Mouse (Mus musculus) lung, postnatal 10 days (tissue): ENCODE results near the gene Leng1.
"Not testable (repeated sequence)": the region's sequence is repeated elsewhere in the genome, so short reads cannot be mapped to it uniquely, and the experiment has no call there.

Experiments
- DNase-seq: peaks from one replicate; pipeline ENCODE4 v3.0.0; 2021

Leng1 gene

GRCm38 (mm10) chr7:3665215-3666114, at the start of gene Leng1:
Gene Leng1, minus strand, starts transcription at chr7:3665840.
- DNase-seq, result peak; percentile 99

GRCm38 (mm10) chr7:3715249-3715648, 49.6 kb upstream of the Leng1 start:
- DNase-seq, result no peak

- DNase-seq, result no peak
Measured at GRCm38 (mm10) chr7:3712264-3712942, 46.8 kb upstream of the Leng1 start.

- DNase-seq, result no peak
Measured at GRCm38 (mm10) chr7:3709000-3709399, 43.4 kb upstream of the Leng1 start.

- DNase-seq, result not testable (repeated sequence)
Measured at GRCm38 (mm10) chr7:3708447-3708980, 42.9 kb upstream of the Leng1 start.

- no peak for DNase-seq
Measured at GRCm38 (mm10) chr7:3707568-3708413, 42.2 kb upstream of the Leng1 start.

- DNase-seq, result no peak
Measured at GRCm38 (mm10) chr7:3707027-3707426, 41.4 kb upstream of the Leng1 start.

GRCm38 (mm10) chr7:3706343-3706934, 40.8 kb upstream of the Leng1 start:
- DNase-seq, result peak; percentile 11

GRCm38 (mm10) chr7:3705911-3706310, 40.3 kb upstream of the Leng1 start:
- DNase-seq, result no peak

- DNase-seq, result not testable (repeated sequence)
Measured at GRCm38 (mm10) chr7:3705461-3705860, 39.8 kb upstream of the Leng1 start.

- no peak for DNase-seq
Measured at GRCm38 (mm10) chr7:3704475-3704874, 38.8 kb upstream of the Leng1 start.

- DNase-seq, result peak; percentile 98
Measured at GRCm38 (mm10) chr7:3703879-3704441, 38.3 kb upstream of the Leng1 start, which contains the start of gene Rps9. Gene Rps9, plus strand, starts transcription at chr7:3703993.

- no peak for DNase-seq
Measured at GRCm38 (mm10) chr7:3703148-3703878, 37.7 kb upstream of the Leng1 start.

GRCm38 (mm10) chr7:3698471-3698870, 32.8 kb upstream of the Leng1 start:
- DNase-seq, result no peak

GRCm38 (mm10) chr7:3694949-3695305, 29.3 kb upstream of the Leng1 start:
- peak; percentile 24 for DNase-seq

- DNase-seq, result peak; percentile 90
Measured at GRCm38 (mm10) chr7:3694076-3694948, 28.7 kb upstream of the Leng1 start.

GRCm38 (mm10) chr7:3693809-3694075, 28.1 kb upstream of the Leng1 start:
- DNase-seq, result no peak

GRCm38 (mm10) chr7:3692987-3693808, 27.6 kb upstream of the Leng1 start, which contains the start of gene Mboat7:
Gene Mboat7, minus strand, starts transcription at chr7:3693523.
- DNase-seq, result peak; percentile 99

GRCm38 (mm10) chr7:3692382-3692986, 26.8 kb upstream of the Leng1 start, which contains the start of gene Tsen34:
Gene Tsen34, plus strand, starts transcription at chr7:3692863.
- DNase-seq, result no peak
